Mouse (Mus musculus): ENCODE data around the gene Pax1. TPM values are rescaled to one million over a fixed set of nuclear protein-coding genes. Genes with fewer than 3 reads are reported as not detected.

Gene Pax1
- polyA plus RNA-seq, 1 experiment, result not detected

GRCm38 (mm10) chr2:147424582-147425255 lies 63.0 kb downstream of the Pax1 start:
- TF ChIP-seq GATA1 (IDR thresholded peaks at IDR 0.05; ENCODE audit: low read length), result no peak

GRCm38 (mm10) chr2:147429607-147430356 lies 68.1 kb downstream of the Pax1 start:
- TF ChIP-seq GATA1 (IDR thresholded peaks at IDR 0.05; ENCODE audit: low read length), result no peak

DNA sequence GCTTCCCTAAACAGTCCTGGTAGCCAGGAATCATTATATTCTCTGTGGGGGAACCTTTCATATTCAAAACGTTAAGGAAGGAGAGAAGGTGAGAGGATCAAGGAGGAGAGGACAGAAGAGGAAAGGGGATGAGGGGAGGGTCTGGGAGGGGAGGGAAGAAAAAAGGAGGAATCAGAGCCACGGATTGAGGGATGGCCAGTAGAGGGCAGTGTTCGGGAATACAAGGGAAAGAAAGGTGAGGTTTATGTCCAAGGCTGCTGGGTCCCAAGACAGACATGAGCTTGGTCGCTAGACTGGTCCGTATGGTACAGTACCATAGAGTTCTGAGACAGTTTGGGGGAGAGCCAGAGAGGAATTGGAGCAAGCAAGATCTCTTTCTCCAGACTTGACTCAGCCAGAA lies 71.4 kb downstream of the Pax1 start:
- TF ChIP-seq GATA1 (IDR thresholded peaks at IDR 0.05; ENCODE audit: low read length), result no peak

Other genes starting within 250 kb of the Pax1 start
- not detected in 2 replicates for gene Nkx2-2, start 167.7 kb upstream of the Pax1 start, polyA plus RNA-seq (2012)